ENCODE assay signal across 24 mouse cellular contexts in the genomic region with DNA sequence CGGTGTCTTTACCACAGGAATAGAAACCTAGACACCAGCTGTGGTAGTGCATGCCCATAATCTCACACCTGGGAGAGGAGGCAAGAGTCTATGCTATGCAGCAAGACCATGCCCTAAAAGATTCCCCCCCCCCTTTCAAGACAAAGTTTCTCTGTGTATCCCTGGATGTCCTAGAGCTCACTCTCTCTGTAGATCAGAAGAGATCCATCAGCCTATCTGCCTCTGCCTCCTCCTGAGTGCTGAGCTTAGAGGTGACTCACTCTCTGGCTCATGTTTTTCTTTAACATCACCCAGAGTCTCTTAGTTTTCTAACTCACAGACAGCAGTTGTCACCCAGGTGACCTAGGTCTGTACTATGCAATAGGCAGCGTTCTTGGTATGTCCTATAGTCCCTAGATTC. TPM values are rescaled to one million over a fixed set of nuclear protein-coding genes. Genes with fewer than 3 reads are reported as not detected.
"Had no signal": no experiment of that assay in that cellular context is flagged by ENCODE, and none has a peak within 500 bp of the region (broad histone marks: within the 10 kb centered on the region; RNA-seq: fewer than 3 reads in every experiment).

No protein-coding gene starts in this region.

- DNase-seq: cerebellum, postnatal 25 days; cerebellum, postnatal 36 days; embryo, embryonic 11 days; forebrain, postnatal 0 days; gastrocnemius, adult 2 months; gastrocnemius, postnatal 10 days; gastrocnemius, postnatal 14 days; gastrocnemius, postnatal 25 days; gastrocnemius, postnatal 36 days; heart, adult 11 months; heart, adult 2 months had no signal

RNA-seq across cellular contexts. Expression of a gene that starts 4.8 kb away (rescaled TPM):
- total RNA-seq: common myeloid progenitor, adult 5-6 weeks had no signal
- polyA plus RNA-seq: erythroblast, embryonic 14.5 days had no signal

RNA-seq across cellular contexts. Expression of a gene that starts 54.9 kb away (rescaled TPM):
- total RNA-seq: common myeloid progenitor, adult 5-6 weeks; forebrain, postnatal 0 days; gastrocnemius, adult 18-20 months; gastrocnemius, adult 2 months; heart, adult 18-20 months; heart, adult 2 months; heart, adult 8-10 months had no signal
- polyA plus RNA-seq: cortical plate, adult 2 months; erythroblast, embryonic 14.5 days; forebrain, embryonic 11.5 days; forebrain, embryonic 12.5 days; forebrain, embryonic 13.5 days; forebrain, embryonic 14.5 days; forebrain, embryonic 15.5 days; forebrain, embryonic 16.5 days; forebrain, postnatal 0 days; frontal cortex, adult 2 months; heart, adult 2 months had no signal
